Mouse (Mus musculus): ENCODE results near the gene Samd4.

Samd4 gene

GRCm38 (mm10) chr14:46902498-46903087 lies 19.9 kb downstream of the Samd4 start:
- in situ Hi-C loops (cut with MboI, MseI): loop anchor here in 1 of 2 experiments (10.0 kb wide), 1 partner anchor 1292 kb away; no protein-coding TSS in a partner anchor

GRCm38 (mm10) chr14:46904276-46904675 lies 21.6 kb downstream of the Samd4 start:
- in situ Hi-C loops (cut with MboI, MseI): loop anchor here in 1 of 2 experiments (10.0 kb wide), 1 partner anchor 1291 kb away; no protein-coding TSS in a partner anchor

GRCm38 (mm10) chr14:46908858-46909257 lies 26.2 kb downstream of the Samd4 start:
- in situ Hi-C loops (cut with MboI, MseI): loop anchor here in 1 of 2 experiments (10.0 kb wide), 1 partner anchor 1286 kb away; no protein-coding TSS in a partner anchor

GRCm38 (mm10) chr14:46912496-46912895 lies 29.8 kb downstream of the Samd4 start:
- in situ Hi-C loops (cut with MboI, MseI): loop anchor here in 1 of 2 experiments (10.0 kb wide), 1 partner anchor 1038 kb away; no protein-coding TSS in a partner anchor

GRCm38 (mm10) chr14:46914356-46914755 lies 31.7 kb downstream of the Samd4 start:
- in situ Hi-C loops (cut with MboI, MseI): loop anchor here in 1 of 2 experiments (10.0 kb wide), 1 partner anchor 1040 kb away; no protein-coding TSS in a partner anchor

- in situ Hi-C loops (cut with MboI, MseI): loop anchor here in 1 of 2 experiments (10.0 kb wide), 1 partner anchor 1041 kb away; no protein-coding TSS in a partner anchor
These were observed 32.9 kb downstream of the Samd4 start for GRCm38 (mm10) chr14:46915555-46915954.

GRCm38 (mm10) chr14:46916581-46916980 lies 33.9 kb downstream of the Samd4 start:
- in situ Hi-C loops (cut with MboI, MseI): loop anchor here in 1 of 2 experiments (10.0 kb wide), 1 partner anchor 1042 kb away; no protein-coding TSS in a partner anchor

GRCm38 (mm10) chr14:46917136-46917535 lies 34.5 kb downstream of the Samd4 start:
- in situ Hi-C loops (cut with MboI, MseI): loop anchor here in 1 of 2 experiments (10.0 kb wide), 1 partner anchor 1042 kb away; no protein-coding TSS in a partner anchor

GRCm38 (mm10) chr14:46917581-46917980 lies 34.9 kb downstream of the Samd4 start:
- in situ Hi-C loops (cut with MboI, MseI): loop anchor here in 1 of 2 experiments (10.0 kb wide), 1 partner anchor 1043 kb away; no protein-coding TSS in a partner anchor

- in situ Hi-C loops (cut with MboI, MseI): no loop called here
These were observed 37.8 kb downstream of the Samd4 start for GRCm38 (mm10) chr14:46920496-46920895.

GRCm38 (mm10) chr14:46921178-46921975 lies 38.7 kb downstream of the Samd4 start:
- in situ Hi-C loops (cut with MboI, MseI): no loop called here

- in situ Hi-C loops (cut with MboI, MseI): no loop called here
These were observed 41.3 kb downstream of the Samd4 start for GRCm38 (mm10) chr14:46923931-46924330.

GRCm38 (mm10) chr14:46924422-46924821 lies 41.8 kb downstream of the Samd4 start:
- in situ Hi-C loops (cut with MboI, MseI): no loop called here

GRCm38 (mm10) chr14:46928556-46928955 lies 45.9 kb downstream of the Samd4 start:
- in situ Hi-C loops (cut with MboI, MseI): no loop called here

- in situ Hi-C loops (cut with MboI, MseI): no loop called here
These were observed 49.5 kb downstream of the Samd4 start for GRCm38 (mm10) chr14:46932121-46932520.

GRCm38 (mm10) chr14:46932708-46933107 lies 50.1 kb downstream of the Samd4 start:
- in situ Hi-C loops (cut with MboI, MseI): no loop called here

- in situ Hi-C loops (cut with MboI, MseI): no loop called here
These were observed 58.4 kb downstream of the Samd4 start for GRCm38 (mm10) chr14:46941077-46941476.

- in situ Hi-C loops (cut with MboI, MseI): no loop called here
These were observed 59.5 kb downstream of the Samd4 start for GRCm38 (mm10) chr14:46941896-46942812.

GRCm38 (mm10) chr14:46944411-46944810 lies 61.8 kb downstream of the Samd4 start:
- in situ Hi-C loops (cut with MboI, MseI): no loop called here

- in situ Hi-C loops (cut with MboI, MseI): no loop called here
These were observed 63.3 kb downstream of the Samd4 start for GRCm38 (mm10) chr14:46945903-46946490.

- in situ Hi-C loops (cut with MboI, MseI): no loop called here
These were observed 65.0 kb downstream of the Samd4 start for GRCm38 (mm10) chr14:46947644-46948043.
